Mouse (Mus musculus): ENCODE data around the gene Fat4. TPM values are rescaled to one million over a fixed set of nuclear protein-coding genes. Genes with fewer than 3 reads are reported as not detected.

Gene Fat4
- polyA plus RNA-seq, 1 experiment from 2014 or later: 3.9 TPM

- H3K27ac ChIP-seq: no peak overlapping the region
- no peak overlapping the region for H3K9ac ChIP-seq (ENCODE audit: low read depth, low read length)
- WGBS: 62% methylated on average over 6 of the region's 6 CpGs
- ATAC-seq (replicated peaks; ENCODE audit: low FRiP score, low read depth) (0 out of 2 replicates have a peak, but pooled peaks have one; percentile 21), DNase-seq (ENCODE audit: low spot score) (peak; percentile 35)
- H3K27me3 ChIP-seq (ENCODE audit: insufficient read depth, low read length): no peaks in the 10 kb centered on the region
- H3K9me3 ChIP-seq (replicated peaks; ENCODE audit: low read length): no peaks in the 10 kb centered on the region
- H3K4me3 ChIP-seq (replicated peaks; ENCODE audit: low read depth, low read length): no peak overlapping the region
- H3K4me2 ChIP-seq (ENCODE audit: low read length): no peak overlapping the region
- TF ChIP-seq CTCF (IDR thresholded peaks at IDR 0.05; ENCODE audit: low read depth): no peak
- peaks cover under 1% of the 10 kb centered on the region; the same call in 1 of the 2 replicates for H3K36me3 ChIP-seq (ENCODE audit: insufficient read depth, low read length)
- H3K4me1 ChIP-seq (replicated peaks; ENCODE audit: insufficient read depth, low read length): no peaks in the 10 kb centered on the region
Measured at GRCm38 (mm10) chr3:38962328-38962727, 75.6 kb downstream of the Fat4 start.

GRCm38 (mm10) chr3:38967480-38967879 is 80.7 kb downstream of the Fat4 start:
- no peak for TF ChIP-seq CTCF (IDR thresholded peaks at IDR 0.05; ENCODE audit: low read depth)
- Histone ChIP-seq H3K4me2 (ENCODE audit: low read length) (no peak overlapping the region), H3K9me3 (replicated peaks; ENCODE audit: low read length) (no peaks in the 10 kb centered on the region), H3K4me3 (replicated peaks; ENCODE audit: low read depth, low read length) (no peak overlapping the region), H3K36me3 (ENCODE audit: insufficient read depth, low read length) (no peaks in the 10 kb centered on the region), H3K4me1 (replicated peaks; ENCODE audit: insufficient read depth, low read length) (no peaks in the 10 kb centered on the region), H3K9ac (ENCODE audit: low read depth, low read length) (no peak overlapping the region), H3K27me3 (ENCODE audit: insufficient read depth, low read length) (no peaks in the 10 kb centered on the region), H3K27ac (no peak overlapping the region)
- DNase-seq (ENCODE audit: low spot score) (no peak), ATAC-seq (replicated peaks; ENCODE audit: low FRiP score, low read depth) (no peak)

- no peak for DNase-seq (ENCODE audit: low spot score)
- Histone ChIP-seq H3K4me3 (replicated peaks; ENCODE audit: low read depth, low read length) (no peak overlapping the region), H3K9me3 (replicated peaks; ENCODE audit: low read length) (no peaks in the 10 kb centered on the region), H3K27me3 (ENCODE audit: insufficient read depth, low read length) (no peaks in the 10 kb centered on the region), H3K27ac (no peak overlapping the region), H3K36me3 (ENCODE audit: insufficient read depth, low read length) (no peaks in the 10 kb centered on the region; the same call in 1 of the 2 replicates), H3K4me1 (replicated peaks; ENCODE audit: insufficient read depth, low read length) (no peaks in the 10 kb centered on the region), H3K9ac (ENCODE audit: low read depth, low read length) (no peak overlapping the region), H3K4me2 (ENCODE audit: low read length) (no peak overlapping the region)
- no peak for TF ChIP-seq CTCF (IDR thresholded peaks at IDR 0.05; ENCODE audit: low read depth)
- no peak for ATAC-seq (replicated peaks; ENCODE audit: low FRiP score, low read depth)
Measured at GRCm38 (mm10) chr3:38986379-38986778, 99.6 kb downstream of the Fat4 start.

- no peak for DNase-seq (ENCODE audit: low spot score)
- no peak for ATAC-seq (replicated peaks; ENCODE audit: low FRiP score, low read depth)
- H3K27ac ChIP-seq: no peak overlapping the region
- no peak for TF ChIP-seq CTCF (IDR thresholded peaks at IDR 0.05; ENCODE audit: low read depth)
- no peaks in the 10 kb centered on the region for H3K27me3 ChIP-seq (ENCODE audit: insufficient read depth, low read length)
- H3K9ac ChIP-seq (ENCODE audit: low read depth, low read length): no peak overlapping the region
- H3K4me1 ChIP-seq (replicated peaks; ENCODE audit: insufficient read depth, low read length): no peaks in the 10 kb centered on the region
- no peaks in the 10 kb centered on the region for H3K9me3 ChIP-seq (replicated peaks; ENCODE audit: low read length)
- no peak overlapping the region for H3K4me2 ChIP-seq (ENCODE audit: low read length)
- H3K4me3 ChIP-seq (replicated peaks; ENCODE audit: low read depth, low read length): no peak overlapping the region
- WGBS: 72% methylated on average over 3 of the region's 3 CpGs
- no peaks in the 10 kb centered on the region for H3K36me3 ChIP-seq (ENCODE audit: insufficient read depth, low read length)
Measured at GRCm38 (mm10) chr3:38989181-38989580, 102.4 kb downstream of the Fat4 start.

- no peak overlapping the region for H3K27ac ChIP-seq
- H3K4me3 ChIP-seq (replicated peaks; ENCODE audit: low read depth, low read length): no peak overlapping the region
- no peaks in the 10 kb centered on the region for H3K9me3 ChIP-seq (replicated peaks; ENCODE audit: low read length)
- H3K27me3 ChIP-seq (ENCODE audit: insufficient read depth, low read length): no peaks in the 10 kb centered on the region
- ATAC-seq (replicated peaks; ENCODE audit: low FRiP score, low read depth) (no peak), DNase-seq (ENCODE audit: low spot score) (no peak)
- WGBS: 48% methylated on average over 3 of the region's 3 CpGs
- H3K36me3 ChIP-seq (ENCODE audit: insufficient read depth, low read length): peaks cover 14% of the 10 kb centered on the region; the same call in 1 of the 2 replicates
- no peak overlapping the region for H3K4me2 ChIP-seq (ENCODE audit: low read length)
- TF ChIP-seq CTCF (IDR thresholded peaks at IDR 0.05; ENCODE audit: low read depth): no peak
- H3K9ac ChIP-seq (ENCODE audit: low read depth, low read length): no peak overlapping the region
- H3K4me1 ChIP-seq (replicated peaks; ENCODE audit: insufficient read depth, low read length): no peaks in the 10 kb centered on the region
Measured at GRCm38 (mm10) chr3:39000011-39000410, 113.3 kb downstream of the Fat4 start.

DNA sequence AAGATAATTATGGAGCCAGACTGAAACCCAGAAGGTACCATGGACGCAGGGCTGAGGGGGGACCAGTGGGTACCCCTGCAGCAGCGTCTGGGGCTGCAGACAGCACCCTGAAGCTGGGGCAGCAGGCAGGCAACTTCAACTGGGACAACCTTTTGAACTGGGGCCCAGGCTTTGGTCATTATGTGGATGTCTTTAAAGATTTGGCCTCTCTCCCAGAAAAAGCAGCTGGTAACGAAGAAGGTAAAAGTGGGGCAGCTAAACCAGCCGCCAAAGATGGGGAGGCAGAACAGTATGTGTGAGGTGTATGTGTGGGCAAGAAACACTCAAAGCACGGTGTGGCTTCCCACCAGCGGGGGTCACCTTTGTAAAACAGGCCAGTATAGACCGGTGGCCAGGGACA is 123.8 kb downstream of the Fat4 start:
- no peaks in the 10 kb centered on the region for H3K9me3 ChIP-seq (replicated peaks; ENCODE audit: low read length)
- H3K4me2 ChIP-seq (ENCODE audit: low read length): no peak overlapping the region
- DNase-seq (ENCODE audit: low spot score) (no peak), ATAC-seq (replicated peaks; ENCODE audit: low FRiP score, low read depth) (no peak)
- no peak overlapping the region for H3K9ac ChIP-seq (ENCODE audit: low read depth, low read length)
- H3K4me1 ChIP-seq (replicated peaks; ENCODE audit: insufficient read depth, low read length): no peaks in the 10 kb centered on the region
- 81% methylated on average over 7 of the region's 7 CpGs for WGBS
- no peak overlapping the region for H3K4me3 ChIP-seq (replicated peaks; ENCODE audit: low read depth, low read length)
- H3K27me3 ChIP-seq (ENCODE audit: insufficient read depth, low read length): no peaks in the 10 kb centered on the region
- peaks cover 6% of the 10 kb centered on the region for H3K36me3 ChIP-seq (ENCODE audit: insufficient read depth, low read length)
- TF ChIP-seq CTCF (IDR thresholded peaks at IDR 0.05; ENCODE audit: low read depth): no peak
- H3K27ac ChIP-seq: no peak overlapping the region

- Histone ChIP-seq H3K9me3 (replicated peaks; ENCODE audit: low read length) (no peaks in the 10 kb centered on the region), H3K27ac (no peak overlapping the region), H3K4me2 (ENCODE audit: low read length) (no peak overlapping the region), H3K4me3 (replicated peaks; ENCODE audit: low read depth, low read length) (no peak overlapping the region), H3K4me1 (replicated peaks; ENCODE audit: insufficient read depth, low read length) (no peaks in the 10 kb centered on the region), H3K36me3 (ENCODE audit: insufficient read depth, low read length) (no peaks in the 10 kb centered on the region), H3K9ac (ENCODE audit: low read depth, low read length) (no peak overlapping the region), H3K27me3 (ENCODE audit: insufficient read depth, low read length) (no peaks in the 10 kb centered on the region)
- no peak for TF ChIP-seq CTCF (IDR thresholded peaks at IDR 0.05; ENCODE audit: low read depth)
- no peak for ATAC-seq (replicated peaks; ENCODE audit: low FRiP score, low read depth)
- DNase-seq (ENCODE audit: low spot score): no peak
- WGBS: 70% methylated on average over 1 of the region's 1 CpGs
Measured at GRCm38 (mm10) chr3:39017633-39018032, 130.9 kb downstream of the Fat4 start.

Measured in kidney, postnatal 0 days (tissue).